Mouse (Mus musculus): ENCODE data around the gene Hist1h2ae.
"Not testable (repeated sequence)": the region's sequence is repeated elsewhere in the genome, so short reads cannot be mapped to it uniquely, and the experiment has no call there.

The Hist1h2ae gene

GRCm38 (mm10) chr13:23542225-23542980 lies 28.6 kb downstream of the Hist1h2ae start:
- intact Hi-C loops (cut with DNase I), result not testable (repeated sequence)

GRCm38 (mm10) chr13:23541497-23541896 lies 29.5 kb downstream of the Hist1h2ae start:
- intact Hi-C loops (cut with DNase I), result no loop called here

DNA sequence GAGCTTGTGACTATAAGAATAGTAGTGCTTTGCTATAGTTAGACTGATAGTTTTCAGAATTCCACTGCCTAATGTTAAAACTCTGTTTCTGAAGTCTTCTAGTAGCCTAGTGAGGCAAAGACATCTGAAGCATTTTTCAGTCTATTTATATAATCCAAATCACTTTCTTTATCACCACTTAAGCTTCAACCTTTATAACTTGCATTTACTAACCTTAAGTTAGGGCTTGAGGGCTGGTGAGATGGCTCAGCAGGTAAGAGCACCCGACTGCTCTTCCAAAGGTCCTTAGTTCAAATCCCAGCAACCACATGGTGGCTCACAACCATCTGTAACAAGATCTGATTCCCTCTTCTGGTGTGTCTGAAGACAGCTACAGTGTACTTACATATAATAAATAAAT lies 31.2 kb downstream of the Hist1h2ae start:
- intact Hi-C loops (cut with DNase I), result not testable (repeated sequence)

- intact Hi-C loops (cut with DNase I), result no loop called here
These were observed 32.8 kb downstream of the Hist1h2ae start for GRCm38 (mm10) chr13:23538249-23538648.

DNA sequence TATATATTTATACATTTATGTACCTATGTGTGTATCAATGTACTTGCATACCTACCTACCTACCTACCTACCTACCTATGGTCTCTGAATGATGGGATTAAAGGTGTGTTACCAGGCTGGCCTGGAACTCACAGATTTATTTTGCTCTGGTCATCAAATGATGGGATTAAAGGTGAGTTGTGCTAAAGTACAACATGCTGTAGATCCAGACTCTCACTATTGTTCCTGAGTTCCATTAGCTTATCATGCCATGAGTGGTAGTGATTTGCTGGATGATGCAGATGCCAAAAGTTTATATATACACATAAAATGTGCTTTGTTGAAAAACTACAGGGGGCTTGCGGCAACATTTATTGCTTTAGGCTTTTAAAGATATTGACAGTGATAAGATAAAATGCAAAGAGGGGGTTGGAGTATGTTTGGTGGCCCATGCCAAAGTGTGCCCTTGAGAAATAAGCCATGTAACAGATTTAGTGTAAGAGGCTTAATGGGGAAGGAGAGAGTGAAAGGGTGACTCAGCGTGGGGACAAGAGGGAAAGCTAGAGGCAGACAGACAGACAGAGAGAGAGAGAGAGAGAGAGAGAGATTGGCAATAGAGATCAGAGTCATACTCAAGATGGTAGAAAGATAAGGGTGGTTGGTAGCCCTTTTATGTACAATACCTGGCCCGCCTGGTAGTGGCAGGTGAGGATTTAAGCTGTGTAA lies 33.9 kb downstream of the Hist1h2ae start:
- intact Hi-C loops (cut with DNase I), result no loop called here

- intact Hi-C loops (cut with DNase I), result no loop called here
These were observed 34.8 kb downstream of the Hist1h2ae start for GRCm38 (mm10) chr13:23536076-23536822.

DNA sequence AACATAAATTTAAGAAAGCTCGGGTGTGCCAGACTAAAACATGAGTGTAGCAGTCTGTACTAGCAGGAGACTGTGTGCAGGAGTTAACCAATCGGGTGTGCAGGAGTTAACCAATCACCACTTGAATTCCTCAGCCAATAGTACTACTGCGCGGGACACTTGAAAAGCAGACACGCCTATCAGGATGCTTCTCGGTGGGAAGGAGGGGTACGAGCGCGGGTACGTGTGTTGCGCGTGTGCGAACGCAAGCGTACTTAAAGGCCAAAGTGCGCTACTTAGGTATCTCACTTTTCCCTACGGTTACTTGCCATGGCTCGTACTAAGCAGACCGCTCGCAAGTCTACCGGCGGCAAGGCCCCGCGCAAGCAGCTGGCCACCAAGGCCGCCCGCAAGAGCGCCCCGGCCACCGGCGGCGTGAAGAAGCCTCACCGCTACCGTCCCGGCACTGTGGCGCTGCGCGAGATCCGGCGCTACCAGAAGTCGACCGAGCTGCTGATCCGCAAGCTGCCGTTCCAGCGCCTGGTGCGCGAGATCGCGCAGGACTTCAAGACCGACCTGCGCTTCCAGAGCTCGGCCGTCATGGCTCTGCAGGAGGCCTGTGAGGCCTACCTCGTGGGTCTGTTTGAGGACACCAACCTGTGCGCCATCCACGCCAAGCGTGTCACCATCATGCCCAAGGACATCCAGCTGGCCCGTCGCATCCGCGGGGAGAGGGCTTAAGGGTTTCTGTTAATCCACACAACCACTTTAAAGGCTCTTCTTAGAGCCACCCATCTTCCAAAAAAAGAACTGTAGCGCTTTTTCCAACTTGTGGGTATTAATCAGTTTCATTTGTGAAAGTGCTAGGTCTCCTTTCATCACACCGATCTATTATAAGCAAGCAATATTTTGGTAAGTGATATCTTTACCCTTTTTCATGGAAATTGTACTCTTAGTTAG lies 35.6 kb downstream of the Hist1h2ae start, which contains the start of gene Hist1h3g:
Gene Hist1h3g, plus strand, starts transcription at position 286 of the 939 bp plus-strand sequence.
- intact Hi-C loops (cut with DNase I), result not testable (repeated sequence)

DNA sequence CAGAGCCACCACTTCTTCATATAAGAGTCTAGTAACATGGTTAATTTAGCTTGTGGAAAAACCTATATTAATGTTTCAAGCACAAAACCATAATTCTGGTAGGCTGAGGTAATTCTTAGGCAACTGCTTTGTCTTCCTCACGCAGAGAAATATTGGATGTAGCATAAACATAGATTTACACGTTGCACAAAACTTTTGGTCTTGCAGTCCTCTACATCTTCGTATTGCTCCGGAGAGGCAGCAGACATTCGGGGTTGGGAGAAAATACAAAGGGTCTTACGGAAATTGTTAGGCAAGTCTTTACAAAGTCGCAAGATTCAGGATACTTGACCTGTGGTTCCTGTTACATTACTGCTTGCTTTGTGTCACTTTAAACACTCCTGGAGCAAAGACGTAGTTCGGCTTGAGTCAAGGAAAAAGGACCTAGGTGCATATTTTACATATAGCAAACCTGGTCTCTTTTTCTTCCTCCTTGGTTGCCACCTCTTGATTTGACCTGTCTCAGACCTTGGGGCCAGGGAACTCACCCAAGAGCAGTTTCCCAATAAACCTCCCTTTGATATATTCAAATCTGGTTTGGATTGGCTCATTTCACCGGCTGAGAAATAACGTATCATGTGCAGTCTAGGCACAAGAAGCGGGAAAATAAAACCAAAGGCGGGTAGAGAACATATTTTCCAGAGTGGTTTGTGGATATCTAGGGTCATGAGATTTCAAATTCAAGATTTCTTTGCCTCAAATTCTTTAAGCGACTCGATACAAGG lies 36.5 kb downstream of the Hist1h2ae start:
- intact Hi-C loops (cut with DNase I), result no loop called here

DNA sequence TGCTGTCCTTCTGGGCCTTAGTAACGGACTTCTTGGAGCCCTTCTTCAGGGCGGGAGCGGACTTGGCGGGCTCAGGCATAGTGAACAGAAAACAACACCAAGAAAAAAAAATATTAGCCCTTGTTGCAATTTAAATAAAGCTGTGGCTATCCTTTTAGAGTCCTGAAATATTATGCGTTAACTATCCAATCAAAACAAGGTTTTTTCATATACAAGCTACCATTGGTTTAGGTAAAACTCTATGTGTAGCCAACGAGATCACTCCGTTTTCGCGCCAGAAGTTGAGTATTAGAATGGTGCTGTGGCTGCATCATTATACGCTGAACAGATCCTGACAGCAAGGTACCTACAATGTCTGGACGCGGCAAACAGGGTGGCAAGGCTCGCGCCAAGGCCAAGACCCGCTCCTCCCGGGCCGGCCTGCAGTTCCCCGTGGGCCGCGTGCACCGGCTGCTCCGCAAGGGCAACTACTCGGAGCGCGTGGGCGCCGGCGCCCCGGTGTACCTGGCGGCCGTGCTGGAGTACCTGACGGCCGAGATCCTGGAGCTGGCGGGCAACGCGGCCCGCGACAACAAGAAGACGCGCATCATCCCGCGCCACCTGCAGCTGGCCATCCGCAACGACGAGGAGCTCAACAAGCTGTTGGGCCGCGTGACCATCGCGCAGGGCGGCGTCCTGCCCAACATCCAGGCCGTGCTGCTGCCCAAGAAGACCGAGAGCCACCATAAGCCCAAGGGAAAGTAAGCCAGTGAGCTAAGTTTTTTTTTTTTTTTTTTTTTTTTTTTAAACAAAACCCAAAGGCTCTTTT lies 37.3 kb downstream of the Hist1h2ae start, which contains the start of gene Hist1h2af:
Gene Hist1h2af, plus strand, starts transcription at position 347 of the 808 bp plus-strand sequence.
- intact Hi-C loops (cut with DNase I), result not testable (repeated sequence)

DNA sequence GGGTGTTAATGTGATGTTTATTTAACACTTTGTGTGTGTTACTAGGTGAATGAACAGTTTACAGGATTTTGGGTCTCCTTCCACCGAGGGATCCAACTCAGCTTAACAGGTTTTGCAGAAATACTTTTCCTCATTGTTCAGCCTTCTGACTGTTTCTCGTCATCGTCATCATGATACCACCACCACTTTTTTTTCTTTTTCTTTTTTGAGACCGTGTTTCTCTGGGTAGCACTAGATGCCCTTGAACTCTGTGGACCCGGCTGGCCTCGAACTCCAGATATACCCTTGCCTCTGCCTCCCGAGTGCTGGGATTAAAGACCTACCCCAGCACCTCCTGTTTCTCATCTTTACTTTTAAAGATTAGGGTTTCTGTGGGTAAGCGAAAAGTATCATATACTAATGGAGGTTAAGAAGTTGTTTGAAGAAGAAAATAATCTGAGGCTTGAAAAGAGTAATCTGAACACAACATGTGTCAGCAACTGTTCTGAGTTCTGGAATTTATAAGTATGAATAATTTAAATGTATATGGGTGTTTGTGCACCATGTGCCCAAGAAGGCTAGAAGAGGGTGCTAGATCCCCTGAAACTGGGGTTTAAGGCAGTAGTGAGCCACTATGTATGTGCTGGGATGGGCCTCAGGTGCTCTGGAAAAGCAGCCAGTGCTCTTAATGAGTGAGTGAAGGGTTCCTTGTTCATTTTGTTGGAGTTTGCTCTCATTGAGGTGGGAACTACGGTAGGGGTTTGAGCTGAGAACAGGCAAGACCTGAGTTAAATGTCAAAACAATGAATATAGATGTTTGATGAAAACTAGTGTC lies 38.6 kb downstream of the Hist1h2ae start:
- intact Hi-C loops (cut with DNase I), result no loop called here

- intact Hi-C loops (cut with DNase I), result no loop called here
These were observed 39.8 kb downstream of the Hist1h2ae start, which contains the start of gene Hist1h4h for GRCm38 (mm10) chr13:23530901-23531875. Gene Hist1h4h (plus strand): TSS chr13:23531050.

DNA sequence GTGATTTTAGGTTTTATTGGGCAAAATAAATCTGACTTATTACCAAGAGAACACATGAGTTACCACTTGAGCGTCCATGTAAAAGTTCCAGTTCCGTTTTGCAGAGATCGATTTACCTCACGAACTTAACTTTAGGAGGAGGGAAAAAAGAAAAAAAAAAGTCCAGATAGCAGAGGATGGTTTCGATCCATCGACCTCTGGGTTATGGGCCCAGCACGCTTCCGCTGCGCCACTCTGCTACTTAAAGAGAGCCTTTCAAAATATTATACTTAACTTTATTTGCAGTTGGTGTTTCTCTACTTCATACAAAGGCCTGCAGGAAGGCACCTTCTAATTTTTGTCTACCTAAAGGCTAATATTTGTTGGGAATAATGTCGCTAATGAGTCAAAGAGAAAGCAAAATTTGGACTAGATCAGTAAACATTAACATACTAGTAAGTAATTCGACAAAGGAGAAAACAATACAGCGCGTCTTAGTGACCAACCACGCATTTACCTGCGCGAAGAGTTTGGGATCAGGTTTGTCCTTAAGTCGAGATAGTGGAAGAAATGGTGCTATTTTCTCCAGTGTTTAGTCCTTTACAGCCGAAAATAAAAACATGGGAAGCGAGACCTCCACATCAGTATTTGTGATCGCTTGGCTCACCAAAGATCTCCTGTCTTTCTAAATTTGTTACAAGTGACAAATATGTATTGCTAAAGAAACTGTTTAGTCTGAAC lies 40.7 kb downstream of the Hist1h2ae start:
- intact Hi-C loops (cut with DNase I), result no loop called here

- intact Hi-C loops (cut with DNase I), result loop anchor here (5.0 kb wide), 1 partner anchor 1497 kb away; no protein-coding TSS in a partner anchor
These were observed 41.4 kb downstream of the Hist1h2ae start for GRCm38 (mm10) chr13:23529480-23530165.

DNA sequence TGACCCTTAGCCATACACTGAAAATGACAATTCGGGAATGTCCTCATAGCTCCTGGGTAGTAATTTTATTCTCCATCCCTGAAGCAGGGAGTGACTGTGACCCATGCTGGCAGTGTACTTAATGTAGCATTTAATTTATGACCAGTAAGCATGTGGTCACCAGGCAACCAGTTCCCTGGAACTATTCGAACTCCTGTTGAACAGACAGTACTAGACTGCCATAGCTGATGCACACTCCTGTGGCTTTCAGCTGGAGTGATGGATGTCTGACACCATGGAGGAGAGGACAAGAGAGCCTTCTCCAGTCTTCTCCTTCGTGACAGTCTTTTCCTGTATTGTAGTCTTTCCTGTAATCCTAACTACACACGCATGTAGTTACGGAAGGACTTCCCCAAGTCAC lies 42.0 kb downstream of the Hist1h2ae start:
- intact Hi-C loops (cut with DNase I), result loop anchor here (5.0 kb wide), 1 partner anchor 1497 kb away; no protein-coding TSS in a partner anchor

DNA sequence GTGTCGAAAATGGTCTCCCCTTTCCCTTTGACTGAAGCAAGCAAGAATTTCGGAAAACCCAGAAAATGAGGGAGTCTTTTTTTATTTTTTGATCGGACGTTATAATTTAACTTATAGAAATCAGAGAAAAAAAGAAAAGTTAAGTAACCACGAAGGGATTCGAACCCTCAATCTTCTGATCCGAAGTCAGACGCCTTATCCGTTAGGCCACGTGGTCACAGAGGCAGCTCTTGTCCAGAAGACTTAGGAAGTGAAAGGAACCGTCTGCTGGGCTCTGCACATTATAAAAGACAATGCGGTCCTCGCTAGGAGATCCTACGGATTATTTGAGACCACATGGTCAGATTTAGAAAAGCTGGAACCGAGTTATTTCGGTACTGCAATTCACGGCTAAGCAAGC lies 44.7 kb downstream of the Hist1h2ae start:
- intact Hi-C loops (cut with DNase I), result loop anchor here (5.0 kb wide), 1 partner anchor 1494 kb away; no protein-coding TSS in a partner anchor

Data from adrenal gland (tissue).